In the genomic region with DNA sequence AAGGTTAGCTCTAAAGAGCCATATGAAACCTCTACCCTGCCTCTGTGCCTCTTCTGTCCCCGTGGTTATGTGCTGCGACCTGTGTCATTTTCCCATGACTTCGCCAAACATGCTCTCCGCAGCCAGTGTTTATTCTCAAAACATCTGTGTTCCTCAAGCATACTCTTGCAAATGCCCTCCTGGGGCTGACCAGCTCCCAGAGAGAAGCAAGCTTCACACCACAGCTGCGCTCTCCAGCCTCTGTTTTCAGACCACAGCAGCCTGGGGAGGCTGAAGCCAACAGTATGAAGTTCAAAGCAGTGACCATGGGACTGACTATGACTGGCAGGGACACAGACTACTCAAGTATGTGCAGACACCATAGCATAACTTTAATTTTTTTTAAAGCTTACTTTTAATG, we compare ENCODE assay signal across 23 mouse cellular contexts.
DNase-seq lines count a peak whose midpoint lies in the region; ATAC-seq and TF ChIP-seq lines count a peak whose summit lies in the region.
"Had no signal": no experiment of that assay in that cellular context is flagged by ENCODE, and none has a peak within 500 bp of the region (broad histone marks: within the 10 kb centered on the region; RNA-seq: fewer than 3 reads in every experiment).

No protein-coding gene starts in this region.

- WGBS in lung, embryonic 14.5 days: 30% methylated on average over 5 of the region's 5 CpGs

- no peak for TF ChIP-seq CTCF in lung, embryonic 14.5 days (IDR thresholded peaks at IDR 0.05; ENCODE audit: low read depth)

- H3K36me3 ChIP-seq in lung, embryonic 14.5 days (ENCODE audit: insufficient read depth): no peaks in the 10 kb centered on the region
- H3K36me3 ChIP-seq: embryonic facial prominence, embryonic 12.5 days; hindbrain, embryonic 13.5 days; limb, embryonic 12.5 days; liver, embryonic 15.5 days; midbrain, embryonic 13.5 days had no signal

- peak; percentile 11 for DNase-seq in lung, embryonic 14.5 days
- no peak for DNase-seq in lung, postnatal 25 days (ENCODE audit: low spot score)
- DNase-seq in kidney, adult 9 months: peak; percentile 9
- DNase-seq in kidney, postnatal 14 days: peak; percentile 6
- DNase-seq in thymus, postnatal 4 days: no peak
- DNase-seq in right cerebral cortex, postnatal 25 days: no peak
- DNase-seq in urinary bladder, postnatal 25 days (ENCODE audit: low spot score): no peak
- DNase-seq: adrenal gland, postnatal 14 days; cerebellum, adult 11-12 months; cerebellum, adult 9-11 months; gastrocnemius, postnatal 25 days; heart, adult 18-20 months; heart, postnatal 36 days; thymus, postnatal 14 days had no signal

- H3K4me3 ChIP-seq in lung, embryonic 14.5 days (ENCODE audit: low read depth, low read length): no peak overlapping the region
- H3K4me3 ChIP-seq: embryonic facial prominence, embryonic 12.5 days; hindbrain, embryonic 13.5 days; limb, embryonic 12.5 days; liver, embryonic 15.5 days; megakaryocyte, embryonic 14.5 days; midbrain, embryonic 13.5 days had no signal

- H3K9me3 ChIP-seq in lung, embryonic 14.5 days (ENCODE audit: low read depth, low read length): no peaks in the 10 kb centered on the region
- H3K9me3 ChIP-seq: embryonic facial prominence, embryonic 12.5 days; hindbrain, embryonic 13.5 days; limb, embryonic 12.5 days; liver, embryonic 15.5 days; megakaryocyte, embryonic 14.5 days; midbrain, embryonic 13.5 days had no signal

- ATAC-seq in lung, embryonic 14.5 days (ENCODE audit: insufficient read depth): no peak
- ATAC-seq: CD4-positive, CD25-positive, alpha-beta regulatory T cell, adult 4 months; forebrain, embryonic 14.5 days; midbrain, embryonic 13.5 days had no signal

- H3K4me2 ChIP-seq in lung, embryonic 14.5 days: no peak overlapping the region
- H3K4me2 ChIP-seq: embryonic facial prominence, embryonic 12.5 days; heart, embryonic 11.5 days; hindbrain, embryonic 13.5 days; limb, embryonic 12.5 days; liver, embryonic 15.5 days; midbrain, embryonic 13.5 days had no signal

- H3K27me3 ChIP-seq in lung, embryonic 14.5 days (ENCODE audit: insufficient read depth, low read length): no peaks in the 10 kb centered on the region
- H3K27me3 ChIP-seq: embryonic facial prominence, embryonic 12.5 days; hindbrain, embryonic 13.5 days; limb, embryonic 12.5 days; midbrain, embryonic 13.5 days had no signal

- no peak overlapping the region for H3K9ac ChIP-seq in lung, embryonic 14.5 days
- H3K9ac ChIP-seq: embryonic facial prominence, embryonic 12.5 days; hindbrain, embryonic 13.5 days; limb, embryonic 12.5 days; liver, embryonic 15.5 days; midbrain, embryonic 13.5 days had no signal

- no peaks in the 10 kb centered on the region for H3K4me1 ChIP-seq in lung, embryonic 14.5 days (ENCODE audit: insufficient read depth)
- H3K4me1 ChIP-seq: embryonic facial prominence, embryonic 12.5 days; liver, embryonic 15.5 days; megakaryocyte, embryonic 14.5 days; midbrain, embryonic 13.5 days had no signal

- H3K27ac ChIP-seq in lung, embryonic 14.5 days (ENCODE audit: low read depth): no peak overlapping the region
- H3K27ac ChIP-seq: embryonic facial prominence, embryonic 12.5 days; hindbrain, embryonic 13.5 days; limb, embryonic 12.5 days; liver, embryonic 15.5 days; midbrain, embryonic 13.5 days had no signal

Comparison
In these comparisons a context has a peak if more than half of its experiments do, and no peak if none do; other contexts are left out.
1. DNase-seq: peak in lung, embryonic 14.5 days (single experiment), kidney, adult 9 months (single experiment) and kidney, postnatal 14 days (single experiment); none in lung, postnatal 25 days (single experiment), thymus, postnatal 4 days (single experiment), right cerebral cortex, postnatal 25 days (single experiment) and urinary bladder, postnatal 25 days (single experiment).